Mouse (Mus musculus) spleen, adult 12 weeks (tissue): ENCODE measurements around the gene Serpinb1b.
"Not testable (repeated sequence)": the region's sequence is repeated elsewhere in the genome, so short reads cannot be mapped to it uniquely, and the experiment has no call there.

ENCODE experiments used
- DNase-seq: peaks from one replicate; pipeline ENCODE4 v3.0.0; 2022; ENCODE audit warnings: low spot score

Serpinb1b gene

GRCm38 (mm10) chr13:33078056-33078705 is at the start of gene Serpinb1b:
Gene Serpinb1b, plus strand, starts transcription at chr13:33078575.
- no peak for DNase-seq

- DNase-seq: not testable (repeated sequence)
These were observed 48.9 kb upstream of the Serpinb1b start for GRCm38 (mm10) chr13:33029478-33029877.

GRCm38 (mm10) chr13:33030281-33030680 is 48.1 kb upstream of the Serpinb1b start:
- no peak for DNase-seq

DNA sequence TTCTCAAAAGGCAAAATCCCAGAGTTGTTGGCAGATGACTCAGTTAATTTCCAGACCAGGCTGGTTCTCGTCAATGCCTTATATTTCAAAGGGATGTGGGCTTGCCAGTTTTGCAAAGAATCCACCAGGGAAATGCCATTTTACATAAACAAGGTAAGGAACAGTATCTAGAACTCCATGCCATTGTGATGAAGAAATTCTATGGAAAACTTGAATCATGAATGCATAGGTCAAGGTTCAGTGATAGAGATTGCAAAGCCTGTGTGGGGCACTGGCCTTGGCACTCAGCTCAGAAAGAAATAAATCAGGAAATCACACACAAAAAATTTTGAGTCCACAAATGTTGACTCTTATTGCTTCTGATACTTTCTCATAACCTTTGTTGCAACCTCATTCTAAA is 42.9 kb upstream of the Serpinb1b start:
- no peak for DNase-seq

DNA sequence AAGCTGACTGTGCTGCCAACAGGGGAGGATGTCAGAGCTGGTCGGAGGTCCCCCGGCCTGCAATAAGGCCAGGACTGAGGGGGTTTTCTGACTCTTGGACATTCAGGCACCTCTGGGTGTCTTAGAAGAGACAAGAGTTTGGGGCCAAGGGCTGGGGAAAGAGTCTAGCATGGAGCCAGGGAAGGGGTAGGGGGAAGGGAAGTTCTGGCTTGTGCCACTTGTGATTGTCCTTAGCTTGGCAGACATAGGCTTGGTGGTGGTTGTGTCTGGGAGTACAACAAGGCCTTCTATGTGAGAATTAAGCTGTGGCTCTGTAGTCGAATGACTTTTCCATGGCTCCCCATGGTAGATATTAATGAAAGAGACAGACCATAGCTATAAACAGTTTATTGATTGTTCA is 34.8 kb upstream of the Serpinb1b start:
- no peak for DNase-seq

- no peak for DNase-seq
These were observed 31.1 kb upstream of the Serpinb1b start for GRCm38 (mm10) chr13:33047234-33047633.

DNA sequence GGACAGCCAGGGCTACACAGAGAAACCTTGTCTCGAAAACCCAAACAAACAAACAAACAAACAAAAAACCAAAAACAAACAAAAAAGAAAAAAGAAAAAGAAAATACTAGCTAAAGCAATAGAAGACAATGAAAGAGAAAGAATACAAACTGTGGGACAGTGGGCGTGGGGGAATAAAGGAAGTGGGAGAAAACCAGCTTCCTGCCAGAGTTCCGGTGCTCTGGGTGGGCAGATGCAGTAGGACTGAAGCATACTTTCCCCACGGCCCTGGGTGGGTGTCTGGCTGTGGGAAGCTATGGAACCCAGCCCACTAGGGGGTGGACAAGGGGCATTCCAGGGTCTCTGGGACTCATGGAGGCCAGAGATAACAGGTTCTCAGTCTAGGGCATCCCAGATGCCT is 30.2 kb upstream of the Serpinb1b start:
- DNase-seq: no peak

- DNase-seq: no peak
These were observed 26.7 kb upstream of the Serpinb1b start for GRCm38 (mm10) chr13:33051697-33052096.

GRCm38 (mm10) chr13:33063048-33063447 is 15.3 kb upstream of the Serpinb1b start:
- DNase-seq: no peak

GRCm38 (mm10) chr13:33067387-33067977 is 10.9 kb upstream of the Serpinb1b start:
- DNase-seq: no peak

DNA sequence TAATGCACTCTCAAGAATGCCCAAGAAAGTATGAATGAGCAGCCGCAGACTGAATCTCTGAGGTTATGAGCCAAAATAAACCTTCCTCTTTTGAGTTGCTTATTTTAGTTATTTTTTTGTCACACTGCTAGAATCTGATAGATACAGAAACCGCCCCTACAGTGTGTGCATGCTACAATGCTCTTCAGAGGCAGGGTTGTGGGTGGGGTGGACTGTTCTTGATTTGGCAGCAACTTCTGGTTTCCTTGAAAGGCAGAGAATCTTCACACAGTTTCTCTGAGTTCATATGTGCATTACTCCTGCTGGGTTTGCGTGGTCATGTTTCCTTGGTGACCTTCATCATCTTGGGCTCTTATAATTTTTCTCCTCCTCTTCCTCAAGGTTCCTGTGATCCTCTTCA is 10.2 kb upstream of the Serpinb1b start:
- DNase-seq: no peak

GRCm38 (mm10) chr13:33071776-33072175 is 6.6 kb upstream of the Serpinb1b start:
- DNase-seq: no peak

- DNase-seq: peak; percentile 7
These were observed 4.3 kb upstream of the Serpinb1b start for GRCm38 (mm10) chr13:33074029-33074428.

DNA sequence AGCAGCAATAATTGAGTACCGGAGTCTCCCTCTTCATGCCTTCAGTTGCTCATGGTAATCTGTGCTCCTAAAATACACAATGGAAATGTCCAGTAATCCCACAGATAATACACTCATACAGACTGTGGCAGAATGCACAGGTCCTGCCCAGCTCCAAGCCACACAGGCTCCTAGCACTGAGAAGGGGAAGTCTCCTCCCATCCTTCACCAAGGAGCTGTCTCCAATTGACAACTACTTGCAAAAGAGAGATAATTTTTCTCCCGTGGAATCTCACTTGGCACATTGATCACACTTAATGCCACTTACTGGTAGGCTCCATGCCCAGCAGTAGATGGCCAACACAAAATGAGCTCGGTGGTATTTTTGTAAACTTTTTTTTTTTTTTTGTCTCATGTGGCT is 2.1 kb upstream of the Serpinb1b start:
- DNase-seq: no peak

- DNase-seq: peak; percentile 23
These were observed 1.2 kb upstream of the Serpinb1b start for GRCm38 (mm10) chr13:33077026-33077685.

- DNase-seq: no peak
These were observed 1.0 kb downstream of the Serpinb1b start for GRCm38 (mm10) chr13:33079391-33079790.

DNA sequence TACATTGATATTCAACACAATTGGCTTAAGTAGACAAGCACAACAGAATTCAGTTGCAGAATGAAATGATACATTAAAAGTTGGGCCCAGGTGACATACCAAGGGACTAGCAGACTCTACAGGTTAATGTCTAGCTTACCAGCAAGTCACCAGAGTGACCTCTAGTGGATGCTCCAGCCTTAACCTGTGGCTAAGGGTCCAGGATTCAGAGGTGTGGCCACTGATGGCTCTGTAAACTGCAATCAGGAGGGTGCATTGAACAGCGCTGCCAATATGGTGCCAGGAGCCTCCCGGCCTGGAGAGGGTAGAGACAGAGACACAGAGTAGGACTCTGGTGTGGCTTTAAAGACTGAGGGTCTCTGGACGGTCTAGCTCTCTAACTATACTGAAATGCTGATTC is 2.0 kb downstream of the Serpinb1b start:
- DNase-seq: no peak

DNA sequence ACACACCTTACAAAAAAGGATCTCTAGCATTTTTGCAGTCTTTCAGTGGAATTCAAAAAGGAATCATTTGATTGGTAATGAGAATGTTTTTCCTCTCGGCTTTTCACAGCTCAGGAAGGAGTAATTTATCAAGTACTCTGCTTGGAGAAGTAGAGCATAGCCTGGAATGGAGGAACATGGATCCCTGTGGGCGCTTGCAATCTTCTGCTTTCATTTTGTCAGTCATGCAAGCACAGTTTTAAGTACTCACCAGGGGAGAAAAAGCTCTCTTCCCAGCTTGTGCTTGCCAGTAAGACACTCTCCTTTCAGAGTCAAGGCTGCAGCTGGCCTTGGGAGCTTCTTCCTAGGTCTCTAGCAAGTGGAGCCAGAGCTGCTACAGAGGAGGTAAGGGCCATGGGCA is 5.5 kb downstream of the Serpinb1b start:
- no peak for DNase-seq

GRCm38 (mm10) chr13:33084975-33085694 is 6.8 kb downstream of the Serpinb1b start:
- no peak for DNase-seq

GRCm38 (mm10) chr13:33085695-33086432 is 7.5 kb downstream of the Serpinb1b start:
- DNase-seq: no peak

- DNase-seq: no peak
These were observed 11.2 kb downstream of the Serpinb1b start for GRCm38 (mm10) chr13:33089566-33089965.

DNA sequence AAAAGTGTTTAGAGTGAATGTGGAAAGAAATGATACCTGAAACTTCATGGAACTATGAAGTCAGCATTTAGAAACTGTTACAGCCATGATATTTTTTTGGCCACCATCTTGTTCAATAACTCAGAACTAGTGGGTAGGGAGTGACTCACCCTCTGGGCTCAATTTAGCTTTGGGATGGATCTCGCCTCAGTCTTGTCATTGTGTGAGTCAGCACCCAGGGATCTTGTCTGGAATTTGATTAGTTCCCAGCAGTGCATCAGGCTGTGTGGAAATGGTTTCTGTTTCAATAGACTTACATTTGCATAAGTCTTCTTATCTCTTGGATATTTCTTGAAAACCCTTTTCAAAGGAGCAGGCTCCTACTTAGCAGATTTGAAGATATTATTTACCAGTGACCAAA is 12.2 kb downstream of the Serpinb1b start:
- DNase-seq: no peak
